Mouse (Mus musculus) brain, embryonic 14.5 days (tissue): Measurements from ENCODE around the gene Ripor3.

Experiments used
- CTCF ChIP-seq: fragments of 200-500 bp; IDR thresholded peaks from 2 replicates; pipeline ENCODE4 v1.5.1; 2012; ENCODE audit warnings: inconsistent platforms, mild to moderate bottlenecking, moderate library complexity, borderline replicate concordance; ENCODE audit not compliant: insufficient read depth, insufficient read length; ENCODE audit errors: extremely low read depth
- POLR2A ChIP-seq: fragments of 200-500 bp; IDR thresholded peaks from 2 replicates; pipeline ENCODE4 v1.6.1; 2012; ENCODE audit warnings: mild to moderate bottlenecking, inconsistent platforms, borderline replicate concordance; ENCODE audit not compliant: poor library complexity, insufficient read depth, insufficient read length, severe bottlenecking; ENCODE audit errors: extremely low read depth

DNA sequence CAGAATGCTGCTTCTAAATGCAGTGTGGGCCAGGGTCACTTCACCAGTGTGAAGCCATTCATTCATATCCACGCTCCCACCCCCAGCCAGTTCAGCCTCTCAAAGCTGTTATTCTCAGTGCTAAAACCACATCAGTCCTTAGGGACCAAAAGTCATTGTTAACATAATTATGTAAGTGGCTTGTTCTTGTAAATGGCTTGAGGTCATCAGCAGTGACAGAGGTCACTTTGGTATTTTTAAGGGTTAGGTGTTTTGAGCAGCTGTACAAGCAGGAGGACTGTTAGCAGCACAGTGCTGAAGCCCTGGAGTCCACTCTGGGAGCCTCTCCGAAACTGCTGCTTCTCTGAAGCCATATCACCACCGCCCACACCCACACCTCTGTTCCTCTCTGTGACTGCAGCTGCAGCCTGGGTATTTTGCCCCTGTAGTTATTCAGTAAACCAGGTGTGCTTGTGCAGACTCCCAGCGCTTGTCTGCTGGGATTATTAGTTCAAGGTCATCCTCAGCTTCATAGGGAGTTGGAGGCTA, 51.0 kb downstream of the Ripor3 start:
- TF ChIP-seq CTCF: no peak
- no peak for TF ChIP-seq POLR2A
